Mouse (Mus musculus): ENCODE data around the gene Fcho2.
A peak's percentile ranks its signal among the peaks of the same experiment; 100 is the strongest.

Gene Fcho2

GRCm38 (mm10) chr13:98690886-98691285, 124.4 kb downstream of the Fcho2 start:
- Histone ChIP-seq H3K36me3 (ENCODE audit: control insufficient read depth, insufficient read depth, low read length, poor library complexity, severe bottlenecking) (no peaks in the 10 kb centered on the region), H3K27me3 (ENCODE audit: control insufficient read depth, insufficient read depth, low read length, poor library complexity, severe bottlenecking) (peaks cover 4% of the 10 kb centered on the region; the same call in 1 of the 2 replicates)
- no peak for DNase-seq (ENCODE audit: low read depth, low spot score)

DNA sequence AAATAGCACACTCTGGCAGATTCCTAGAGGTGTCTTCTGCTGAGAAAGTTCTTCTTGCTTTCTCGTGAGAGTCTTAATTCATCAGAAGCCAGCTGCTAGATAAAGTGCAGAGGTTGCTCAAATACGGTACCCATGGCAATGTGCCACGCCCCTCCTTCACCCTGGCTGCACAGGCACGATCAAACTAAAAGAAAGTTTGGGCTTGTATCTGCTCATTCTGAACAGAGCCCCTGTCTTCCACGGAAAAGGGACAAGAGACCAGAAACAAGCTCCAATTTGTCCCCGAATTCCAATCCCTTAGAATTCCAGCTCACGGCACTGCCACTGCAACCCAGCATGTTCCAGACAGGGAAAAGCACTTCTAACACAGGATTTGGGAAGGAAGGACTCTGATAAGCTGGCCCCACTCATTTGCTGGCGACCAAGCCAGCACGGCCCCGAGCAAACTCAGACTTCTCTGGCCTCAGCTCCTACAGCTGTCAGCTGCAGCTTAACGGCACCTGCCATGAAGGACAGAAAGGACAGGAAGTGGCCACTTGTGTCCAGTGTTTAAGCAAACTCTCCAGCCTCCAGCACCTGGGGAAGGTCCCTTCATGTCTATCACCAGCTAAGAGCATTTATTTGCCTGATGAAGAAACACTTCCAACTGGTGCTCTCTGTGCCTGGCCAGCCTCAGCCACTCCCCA, 125.5 kb downstream of the Fcho2 start:
- DNase-seq (ENCODE audit: low read depth, low spot score): no peak
- Histone ChIP-seq H3K27me3 (ENCODE audit: control insufficient read depth, insufficient read depth, low read length, poor library complexity, severe bottlenecking) (peaks cover under 1% of the 10 kb centered on the region; the same call in 1 of the 2 replicates), H3K36me3 (ENCODE audit: control insufficient read depth, insufficient read depth, low read length, poor library complexity, severe bottlenecking) (no peaks in the 10 kb centered on the region)

- no peak for DNase-seq (ENCODE audit: low read depth, low spot score)
- Histone ChIP-seq H3K27me3 (ENCODE audit: control insufficient read depth, insufficient read depth, low read length, poor library complexity, severe bottlenecking) (no peaks in the 10 kb centered on the region; the same call in 1 of the 2 replicates), H3K36me3 (ENCODE audit: control insufficient read depth, insufficient read depth, low read length, poor library complexity, severe bottlenecking) (no peaks in the 10 kb centered on the region)
Observed at GRCm38 (mm10) chr13:98687931-98688330, 127.3 kb downstream of the Fcho2 start.

GRCm38 (mm10) chr13:98684144-98684900, 130.9 kb downstream of the Fcho2 start:
- no peak for DNase-seq (ENCODE audit: low read depth, low spot score)

DNA sequence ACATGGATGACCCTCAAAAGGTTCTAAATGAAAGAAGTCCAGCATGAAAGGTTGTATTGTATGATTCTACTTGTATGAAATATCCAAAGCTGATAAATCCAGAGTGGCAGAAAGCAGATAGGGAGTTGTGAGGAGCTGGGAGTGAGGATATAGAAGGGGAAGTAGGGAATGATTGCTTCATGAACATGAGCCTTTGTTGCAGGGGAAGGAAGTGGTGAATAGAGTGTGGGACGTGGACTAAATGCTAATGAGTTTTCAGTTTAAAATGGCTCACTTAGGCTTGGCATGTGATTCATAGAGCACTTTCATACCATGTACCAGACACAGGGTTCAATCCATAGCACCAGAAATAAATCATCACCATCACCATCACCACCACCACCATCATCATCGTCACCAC, 131.8 kb downstream of the Fcho2 start:
- Histone ChIP-seq H3K36me3 (ENCODE audit: control insufficient read depth, insufficient read depth, low read length, poor library complexity, severe bottlenecking) (no peaks in the 10 kb centered on the region), H3K27me3 (ENCODE audit: control insufficient read depth, insufficient read depth, low read length, poor library complexity, severe bottlenecking) (no peaks in the 10 kb centered on the region; the same call in 1 of the 2 replicates)
- no peak for DNase-seq (ENCODE audit: low read depth, low spot score)

More at GRCm38 (mm10) chr13:98684144-98684900, 130.9 kb downstream of the Fcho2 start:
- Histone ChIP-seq H3K36me3 (ENCODE audit: control insufficient read depth, insufficient read depth, low read length, poor library complexity, severe bottlenecking) (no peaks in the 10 kb centered on the region), H3K27me3 (ENCODE audit: control insufficient read depth, insufficient read depth, low read length, poor library complexity, severe bottlenecking) (no peaks in the 10 kb centered on the region; the same call in 1 of the 2 replicates)

GRCm38 (mm10) chr13:98680470-98681060, 134.7 kb downstream of the Fcho2 start:
- no peak for DNase-seq (ENCODE audit: low read depth, low spot score)
- no peaks in the 10 kb centered on the region for H3K27me3 ChIP-seq (ENCODE audit: control insufficient read depth, insufficient read depth, low read length, poor library complexity, severe bottlenecking)
- H3K36me3 ChIP-seq (ENCODE audit: control insufficient read depth, insufficient read depth, low read length, poor library complexity, severe bottlenecking): no peaks in the 10 kb centered on the region

DNA sequence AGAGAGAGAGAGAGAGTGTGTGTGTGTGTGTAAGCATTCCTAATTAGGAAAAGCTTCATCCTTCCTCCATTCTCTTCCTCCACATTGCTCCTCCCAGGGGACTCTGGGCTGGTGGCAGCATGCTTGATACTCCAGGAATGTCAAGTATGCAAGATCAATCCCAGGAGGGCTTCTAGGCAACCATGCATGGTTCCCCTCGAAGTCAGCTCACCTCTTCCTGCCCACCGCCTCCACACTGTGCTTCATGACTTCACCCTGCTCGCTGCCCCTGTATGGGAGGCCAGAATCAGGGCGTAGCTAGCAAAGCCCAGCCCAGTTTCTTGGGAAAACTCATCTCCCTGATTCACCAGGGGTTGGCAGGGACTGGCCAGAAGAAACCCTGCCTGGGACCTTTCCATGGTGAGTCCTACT, 135.6 kb downstream of the Fcho2 start:
- no peaks in the 10 kb centered on the region for H3K27me3 ChIP-seq (ENCODE audit: control insufficient read depth, insufficient read depth, low read length, poor library complexity, severe bottlenecking)
- H3K36me3 ChIP-seq (ENCODE audit: control insufficient read depth, insufficient read depth, low read length, poor library complexity, severe bottlenecking): no peaks in the 10 kb centered on the region
- peak; percentile 33 for DNase-seq (ENCODE audit: low read depth, low spot score)

DNA sequence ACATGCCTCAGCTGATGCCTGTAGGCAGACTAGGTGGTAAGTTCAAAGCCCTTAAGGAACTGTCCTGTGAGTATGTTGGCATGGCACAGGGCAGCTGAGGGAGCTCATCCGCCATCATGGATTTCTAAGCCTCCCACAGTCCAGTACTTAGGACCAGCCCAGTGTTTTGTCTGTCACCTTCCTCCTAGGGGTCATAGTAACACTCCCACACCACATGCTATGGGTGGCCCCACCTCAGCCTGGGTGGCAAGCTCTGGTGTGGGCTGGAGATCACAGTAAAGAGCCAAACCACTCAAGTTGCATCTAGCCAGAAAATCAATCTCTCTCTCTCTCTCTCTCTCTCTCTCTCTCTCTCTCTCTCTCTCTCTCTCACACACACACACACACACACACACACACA, 136.0 kb downstream of the Fcho2 start:
- Histone ChIP-seq H3K27me3 (ENCODE audit: control insufficient read depth, insufficient read depth, low read length, poor library complexity, severe bottlenecking) (no peaks in the 10 kb centered on the region), H3K36me3 (ENCODE audit: control insufficient read depth, insufficient read depth, low read length, poor library complexity, severe bottlenecking) (no peaks in the 10 kb centered on the region)
- DNase-seq (ENCODE audit: low read depth, low spot score): no peak

DNA sequence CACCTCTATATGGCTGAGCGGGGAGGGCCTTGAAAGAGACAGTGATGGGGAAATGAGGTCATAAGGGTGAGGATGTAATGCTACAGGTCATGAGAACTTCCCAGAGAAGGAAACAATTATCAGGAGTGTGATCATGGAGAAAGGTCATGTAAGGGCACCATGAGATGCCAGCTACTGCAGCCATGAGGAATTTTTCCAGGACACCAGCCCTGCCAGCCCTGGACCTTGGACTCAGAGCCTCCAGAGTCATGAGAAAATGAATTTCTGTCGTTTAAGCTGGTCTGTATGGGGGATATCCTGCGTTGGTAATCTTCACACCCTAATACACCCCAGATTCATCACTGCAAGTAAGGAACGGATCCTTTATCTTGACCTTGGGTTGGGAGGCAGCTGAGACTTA, 141.3 kb downstream of the Fcho2 start:
- no peaks in the 10 kb centered on the region for H3K36me3 ChIP-seq (ENCODE audit: control insufficient read depth, insufficient read depth, low read length, poor library complexity, severe bottlenecking)
- no peak for DNase-seq (ENCODE audit: low read depth, low spot score)
- H3K27me3 ChIP-seq (ENCODE audit: control insufficient read depth, insufficient read depth, low read length, poor library complexity, severe bottlenecking): no peaks in the 10 kb centered on the region

Measured in splenic B cell, adult 2 months (primary cell).